Mouse (Mus musculus): ENCODE measurements around the gene Lexm.

DNA sequence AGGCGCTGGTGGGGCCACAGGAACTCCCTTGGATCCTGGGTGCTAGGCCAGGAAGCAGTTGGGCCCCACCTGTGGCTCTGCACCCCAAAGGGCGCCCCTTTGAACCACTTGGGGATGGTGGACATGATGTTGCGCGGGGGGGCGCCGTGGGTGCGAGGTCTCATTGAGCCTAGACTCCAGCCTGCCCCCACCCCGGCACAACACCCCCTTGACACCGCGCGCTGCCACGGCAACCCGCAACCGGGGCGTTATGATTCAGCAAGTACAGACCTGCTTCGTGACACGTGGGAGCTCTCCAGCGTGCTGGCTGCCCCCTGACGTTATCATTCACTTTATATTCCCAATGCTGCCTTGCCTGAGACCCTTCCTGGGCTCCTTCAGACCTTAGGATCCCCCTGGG is at the start of gene Lexm:
- no peak for TF ChIP-seq CTCF (IDR thresholded peaks at IDR 0.05; ENCODE audit: low read depth, low read length)
- TF ChIP-seq POLR2A (IDR thresholded peaks at IDR 0.05; ENCODE audit: borderline replicate concordance, low read depth, low read length) = no peak
